Mouse (Mus musculus): Measurements from ENCODE around the gene Prdm2. TPM values are rescaled to one million over a fixed set of nuclear protein-coding genes. Genes with fewer than 3 reads are reported as not detected.

Prdm2 gene
- polyA plus RNA-seq, 1 experiment from 2014 or later = 7.0 TPM

GRCm38 (mm10) chr4:143111872-143112271, 100.9 kb downstream of the Prdm2 start:
- no peak for ATAC-seq
- Histone ChIP-seq H3K9ac (ENCODE audit: low read depth, low read length) (no peak overlapping the region), H3K4me2 (ENCODE audit: low read depth, low read length) (no peak overlapping the region), H3K27me3 (replicated peaks; ENCODE audit: control insufficient read depth, insufficient read depth, low read length) (no peaks in the 10 kb centered on the region), H3K36me3 (ENCODE audit: control insufficient read depth, insufficient read depth, low read length) (peaks cover 6% of the 10 kb centered on the region), H3K4me1 (ENCODE audit: control insufficient read depth, insufficient read depth, low read length) (no peaks in the 10 kb centered on the region; the same call in 1 of the 2 replicates), H3K27ac (ENCODE audit: low read length) (no peak overlapping the region), H3K4me3 (ENCODE audit: low read length) (no peak overlapping the region), H3K9me3 (ENCODE audit: control insufficient read depth, low read length) (no peaks in the 10 kb centered on the region)
- 93% methylated on average over 5 of the region's 5 CpGs for WGBS

- 35% methylated on average over 9 of the region's 9 CpGs for WGBS
- Histone ChIP-seq H3K27me3 (replicated peaks; ENCODE audit: control insufficient read depth, insufficient read depth, low read length) (no peaks in the 10 kb centered on the region), H3K9me3 (ENCODE audit: control insufficient read depth, low read length) (no peaks in the 10 kb centered on the region), H3K4me3 (ENCODE audit: low read length) (no peak overlapping the region), H3K4me2 (ENCODE audit: low read depth, low read length) (no peak overlapping the region), H3K27ac (ENCODE audit: low read length) (no peak overlapping the region), H3K9ac (ENCODE audit: low read depth, low read length) (no peak overlapping the region), H3K36me3 (ENCODE audit: control insufficient read depth, insufficient read depth, low read length) (peaks cover 6% of the 10 kb centered on the region), H3K4me1 (ENCODE audit: control insufficient read depth, insufficient read depth, low read length) (no peaks in the 10 kb centered on the region; the same call in 1 of the 2 replicates)
- ATAC-seq = peak; percentile 92
Observed at GRCm38 (mm10) chr4:143108552-143108951, 104.2 kb downstream of the Prdm2 start.

GRCm38 (mm10) chr4:143106971-143107370, 105.8 kb downstream of the Prdm2 start:
- no peak overlapping the region for H3K27ac ChIP-seq (ENCODE audit: low read length)
- no peak overlapping the region for H3K9ac ChIP-seq (ENCODE audit: low read depth, low read length)
- no peaks in the 10 kb centered on the region for H3K9me3 ChIP-seq (ENCODE audit: control insufficient read depth, low read length)
- no peaks in the 10 kb centered on the region; the same call in 1 of the 2 replicates for H3K4me1 ChIP-seq (ENCODE audit: control insufficient read depth, insufficient read depth, low read length)
- 72% methylated on average over 6 of the region's 6 CpGs for WGBS
- H3K36me3 ChIP-seq (ENCODE audit: control insufficient read depth, insufficient read depth, low read length) = peaks cover 6% of the 10 kb centered on the region
- H3K4me2 ChIP-seq (ENCODE audit: low read depth, low read length) = no peak overlapping the region
- H3K27me3 ChIP-seq (replicated peaks; ENCODE audit: control insufficient read depth, insufficient read depth, low read length) = no peaks in the 10 kb centered on the region
- no peak for ATAC-seq
- H3K4me3 ChIP-seq (ENCODE audit: low read length) = no peak overlapping the region

GRCm38 (mm10) chr4:143106566-143106965, 106.2 kb downstream of the Prdm2 start:
- H3K4me1 ChIP-seq (ENCODE audit: control insufficient read depth, insufficient read depth, low read length) = no peaks in the 10 kb centered on the region; the same call in 1 of the 2 replicates
- H3K4me2 ChIP-seq (ENCODE audit: low read depth, low read length) = no peak overlapping the region
- no peaks in the 10 kb centered on the region for H3K9me3 ChIP-seq (ENCODE audit: control insufficient read depth, low read length)
- ATAC-seq = no peak
- no peak overlapping the region for H3K27ac ChIP-seq (ENCODE audit: low read length)
- peaks cover 6% of the 10 kb centered on the region for H3K36me3 ChIP-seq (ENCODE audit: control insufficient read depth, insufficient read depth, low read length)
- WGBS = 76% methylated on average over 2 of the region's 2 CpGs
- H3K4me3 ChIP-seq (ENCODE audit: low read length) = no peak overlapping the region
- H3K9ac ChIP-seq (ENCODE audit: low read depth, low read length) = no peak overlapping the region
- no peaks in the 10 kb centered on the region for H3K27me3 ChIP-seq (replicated peaks; ENCODE audit: control insufficient read depth, insufficient read depth, low read length)

GRCm38 (mm10) chr4:143104739-143105138, 108.1 kb downstream of the Prdm2 start:
- no peak for ATAC-seq
- Histone ChIP-seq H3K4me2 (ENCODE audit: low read depth, low read length) (no peak overlapping the region), H3K9ac (ENCODE audit: low read depth, low read length) (no peak overlapping the region), H3K27me3 (replicated peaks; ENCODE audit: control insufficient read depth, insufficient read depth, low read length) (no peaks in the 10 kb centered on the region), H3K4me3 (ENCODE audit: low read length) (no peak overlapping the region), H3K36me3 (ENCODE audit: control insufficient read depth, insufficient read depth, low read length) (no peaks in the 10 kb centered on the region), H3K9me3 (ENCODE audit: control insufficient read depth, low read length) (no peaks in the 10 kb centered on the region), H3K27ac (ENCODE audit: low read length) (no peak overlapping the region), H3K4me1 (ENCODE audit: control insufficient read depth, insufficient read depth, low read length) (no peaks in the 10 kb centered on the region; the same call in 1 of the 2 replicates)
- WGBS = 72% methylated on average over 5 of the region's 5 CpGs

GRCm38 (mm10) chr4:143103811-143104210, 109.0 kb downstream of the Prdm2 start:
- Histone ChIP-seq H3K27ac (ENCODE audit: low read length) (no peak overlapping the region), H3K36me3 (ENCODE audit: control insufficient read depth, insufficient read depth, low read length) (no peaks in the 10 kb centered on the region), H3K9ac (ENCODE audit: low read depth, low read length) (no peak overlapping the region), H3K4me2 (ENCODE audit: low read depth, low read length) (no peak overlapping the region), H3K27me3 (replicated peaks; ENCODE audit: control insufficient read depth, insufficient read depth, low read length) (no peaks in the 10 kb centered on the region), H3K4me3 (ENCODE audit: low read length) (no peak overlapping the region), H3K4me1 (ENCODE audit: control insufficient read depth, insufficient read depth, low read length) (no peaks in the 10 kb centered on the region; the same call in 1 of the 2 replicates), H3K9me3 (ENCODE audit: control insufficient read depth, low read length) (no peaks in the 10 kb centered on the region)
- ATAC-seq = no peak
- WGBS = 78% methylated on average over 2 of the region's 2 CpGs

- Histone ChIP-seq H3K36me3 (ENCODE audit: control insufficient read depth, insufficient read depth, low read length) (no peaks in the 10 kb centered on the region), H3K9me3 (ENCODE audit: control insufficient read depth, low read length) (no peaks in the 10 kb centered on the region), H3K4me2 (ENCODE audit: low read depth, low read length) (no peak overlapping the region), H3K27ac (ENCODE audit: low read length) (no peak overlapping the region), H3K27me3 (replicated peaks; ENCODE audit: control insufficient read depth, insufficient read depth, low read length) (no peaks in the 10 kb centered on the region), H3K4me3 (ENCODE audit: low read length) (no peak overlapping the region), H3K9ac (ENCODE audit: low read depth, low read length) (no peak overlapping the region), H3K4me1 (ENCODE audit: control insufficient read depth, insufficient read depth, low read length) (no peaks in the 10 kb centered on the region)
- ATAC-seq = no peak
- WGBS = 57% methylated on average over 6 of the region's 6 CpGs
Observed at GRCm38 (mm10) chr4:143100157-143100556, 112.6 kb downstream of the Prdm2 start.

- no peak overlapping the region for H3K4me2 ChIP-seq (ENCODE audit: low read depth, low read length)
- no peak overlapping the region for H3K4me3 ChIP-seq (ENCODE audit: low read length)
- no peak for ATAC-seq
- H3K27ac ChIP-seq (ENCODE audit: low read length) = no peak overlapping the region
- WGBS = 49% methylated on average over 11 of the region's 11 CpGs
- no peaks in the 10 kb centered on the region for H3K9me3 ChIP-seq (ENCODE audit: control insufficient read depth, low read length)
- no peaks in the 10 kb centered on the region for H3K4me1 ChIP-seq (ENCODE audit: control insufficient read depth, insufficient read depth, low read length)
- H3K27me3 ChIP-seq (replicated peaks; ENCODE audit: control insufficient read depth, insufficient read depth, low read length) = no peaks in the 10 kb centered on the region
- no peak overlapping the region for H3K9ac ChIP-seq (ENCODE audit: low read depth, low read length)
- H3K36me3 ChIP-seq (ENCODE audit: control insufficient read depth, insufficient read depth, low read length) = no peaks in the 10 kb centered on the region
Observed at GRCm38 (mm10) chr4:143099288-143100039, 113.3 kb downstream of the Prdm2 start.

- Histone ChIP-seq H3K9me3 (ENCODE audit: control insufficient read depth, low read length) (0 out of 2 replicates have a peak, but pooled peaks cover 3% of the 10 kb centered on the region), H3K4me3 (ENCODE audit: low read length) (no peak overlapping the region), H3K4me2 (ENCODE audit: low read depth, low read length) (no peak overlapping the region), H3K27me3 (replicated peaks; ENCODE audit: control insufficient read depth, insufficient read depth, low read length) (no peaks in the 10 kb centered on the region), H3K4me1 (ENCODE audit: control insufficient read depth, insufficient read depth, low read length) (no peaks in the 10 kb centered on the region), H3K9ac (ENCODE audit: low read depth, low read length) (no peak overlapping the region), H3K36me3 (ENCODE audit: control insufficient read depth, insufficient read depth, low read length) (no peaks in the 10 kb centered on the region), H3K27ac (ENCODE audit: low read length) (no peak overlapping the region)
- no peak for ATAC-seq
- WGBS = 25% methylated on average over 12 of the region's 12 CpGs
Observed at GRCm38 (mm10) chr4:143092082-143092701, 120.6 kb downstream of the Prdm2 start.

All from intestine, embryonic 16.5 days (tissue).